ENCODE assay signal across 9 mouse cellular contexts in the genomic region with DNA sequence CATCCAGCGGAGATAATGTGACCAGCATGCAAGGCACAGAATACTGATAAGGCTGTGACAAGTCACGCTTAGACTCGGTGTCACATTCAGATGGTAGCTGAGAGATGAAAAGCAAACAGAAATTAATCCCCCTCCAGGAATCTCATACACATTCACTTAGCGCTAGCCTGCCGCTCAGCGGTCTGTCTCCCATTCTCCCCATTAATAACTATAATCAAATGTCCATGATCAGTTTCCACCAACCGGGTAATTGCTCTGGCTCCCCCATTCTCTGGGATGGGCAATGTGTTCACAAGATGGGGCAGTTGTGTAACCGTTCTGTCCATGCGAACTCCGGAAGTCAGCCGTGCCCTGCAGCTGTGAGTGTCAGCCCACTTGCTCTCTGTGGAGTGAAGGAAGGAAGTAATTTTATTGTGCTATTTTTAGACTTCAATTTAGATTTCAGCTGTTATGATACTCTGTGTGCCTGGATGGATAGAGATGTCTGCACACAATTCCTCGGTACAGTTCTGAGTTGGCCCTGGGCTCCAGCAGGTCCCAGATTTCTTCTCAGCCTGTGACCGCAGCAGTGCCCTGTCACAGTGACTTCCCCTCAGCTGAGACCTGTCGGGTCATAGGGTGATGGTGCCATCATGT.
DNase-seq lines count a peak whose midpoint lies in the region; ATAC-seq lines count a peak whose summit lies in the region.
"Had no signal": no experiment of that assay in that cellular context is flagged by ENCODE, and none has a peak within 500 bp of the region (broad histone marks: within the 10 kb centered on the region; RNA-seq: fewer than 3 reads in every experiment).

No protein-coding gene starts in this region.

- H3K4me2 ChIP-seq in forebrain, embryonic 11.5 days (ENCODE audit: low read depth, low read length, severe bottlenecking) = no peak overlapping the region
- no peak overlapping the region for H3K4me2 ChIP-seq in forebrain, embryonic 12.5 days
- H3K4me2 ChIP-seq in hindbrain, embryonic 12.5 days (replicated peaks) = no peak overlapping the region
- H3K4me2 ChIP-seq in limb, embryonic 15.5 days = no peak overlapping the region
- H3K4me2 ChIP-seq: neural tube, embryonic 12.5 days had no signal

- H3K9ac ChIP-seq in forebrain, embryonic 11.5 days (ENCODE audit: low read length) = no peak overlapping the region
- no peak overlapping the region for H3K9ac ChIP-seq in forebrain, embryonic 12.5 days
- no peak overlapping the region for H3K9ac ChIP-seq in hindbrain, embryonic 12.5 days
- H3K9ac ChIP-seq in limb, embryonic 15.5 days = no peak overlapping the region
- H3K9ac ChIP-seq: neural tube, embryonic 12.5 days had no signal

- ATAC-seq in forebrain, embryonic 11.5 days (replicated peaks; ENCODE audit: low FRiP score) = no peak
- peak; percentile 77 for ATAC-seq in forebrain, embryonic 12.5 days (ENCODE audit: low FRiP score)
- ATAC-seq in hindbrain, embryonic 12.5 days (ENCODE audit: low FRiP score) = peak; percentile 30; the same call in 1 of the 2 replicates
- ATAC-seq in limb, embryonic 15.5 days (ENCODE audit: insufficient number of reproducible peaks, low FRiP score, low TSS enrichment, low read depth) = peak; percentile 54; the same call in 1 of the 2 replicates

- DNase-seq in forebrain, embryonic 10.5 days (ENCODE audit: extremely low spot score, low spot score) = no peak
- DNase-seq in forebrain, embryonic 11.5 days (ENCODE audit: low spot score) = no peak
- peak; percentile 12 to 21 for DNase-seq in natural killer cell, adult 2 months (ENCODE audit: low spot score in 2 of 2)
- no peak for DNase-seq in cerebellum, adult 11-12 months
- DNase-seq in urinary bladder, postnatal 25 days (ENCODE audit: low spot score) = no peak

- no peak overlapping the region for H3K4me3 ChIP-seq in forebrain, embryonic 10.5 days
- no peak overlapping the region for H3K4me3 ChIP-seq in forebrain, embryonic 11.5 days (ENCODE audit: low read depth, low read length)
- no peak overlapping the region for H3K4me3 ChIP-seq in forebrain, embryonic 12.5 days (replicated peaks)
- H3K4me3 ChIP-seq in hindbrain, embryonic 12.5 days = no peak overlapping the region
- no peak overlapping the region for H3K4me3 ChIP-seq in limb, embryonic 15.5 days
- H3K4me3 ChIP-seq: neural tube, embryonic 12.5 days had no signal

- 83% methylated on average over 14 of the region's 14 CpGs for WGBS in forebrain, embryonic 10.5 days
- 73% methylated on average over 14 of the region's 14 CpGs for WGBS in forebrain, embryonic 11.5 days
- WGBS in forebrain, embryonic 12.5 days = 60% methylated on average over 14 of the region's 14 CpGs
- 54% methylated on average over 14 of the region's 14 CpGs for WGBS in hindbrain, embryonic 12.5 days
- 52% methylated on average over 14 of the region's 14 CpGs for WGBS in limb, embryonic 15.5 days

- H3K9me3 ChIP-seq in forebrain, embryonic 10.5 days = no peaks in the 10 kb centered on the region
- no peaks in the 10 kb centered on the region for H3K9me3 ChIP-seq in forebrain, embryonic 11.5 days (ENCODE audit: control insufficient read depth, low read length)
- H3K9me3 ChIP-seq in forebrain, embryonic 12.5 days = no peaks in the 10 kb centered on the region
- no peaks in the 10 kb centered on the region for H3K9me3 ChIP-seq in hindbrain, embryonic 12.5 days (replicated peaks)
- no peaks in the 10 kb centered on the region for H3K9me3 ChIP-seq in limb, embryonic 15.5 days
- H3K9me3 ChIP-seq: neural tube, embryonic 12.5 days had no signal

- H3K36me3 ChIP-seq in forebrain, embryonic 10.5 days (replicated peaks) = no peaks in the 10 kb centered on the region
- H3K36me3 ChIP-seq in forebrain, embryonic 11.5 days (ENCODE audit: control insufficient read depth, insufficient read depth, low read length) = no peaks in the 10 kb centered on the region
- H3K36me3 ChIP-seq in forebrain, embryonic 12.5 days (replicated peaks) = no peaks in the 10 kb centered on the region
- H3K36me3 ChIP-seq in hindbrain, embryonic 12.5 days = no peaks in the 10 kb centered on the region
- no peaks in the 10 kb centered on the region for H3K36me3 ChIP-seq in limb, embryonic 15.5 days
- H3K36me3 ChIP-seq: neural tube, embryonic 12.5 days had no signal

- H3K27ac ChIP-seq in forebrain, embryonic 10.5 days = 0 out of 2 replicates have a peak overlapping the region, but pooled peaks have one; percentile 45
- no peak overlapping the region for H3K27ac ChIP-seq in forebrain, embryonic 11.5 days (ENCODE audit: low read depth, low read length)
- H3K27ac ChIP-seq in forebrain, embryonic 12.5 days = peak overlapping the region; percentile 65
- peak overlapping the region; percentile 77 for H3K27ac ChIP-seq in hindbrain, embryonic 12.5 days
- peak overlapping the region; percentile 1; the same call in 1 of the 2 replicates for H3K27ac ChIP-seq in limb, embryonic 15.5 days
- H3K27ac ChIP-seq: neural tube, embryonic 12.5 days had no signal

- H3K27me3 ChIP-seq in forebrain, embryonic 10.5 days (ENCODE audit: poor library complexity, severe bottlenecking) = peaks cover 6% of the 10 kb centered on the region; the same call in 1 of the 2 replicates
- no peaks in the 10 kb centered on the region for H3K27me3 ChIP-seq in forebrain, embryonic 11.5 days (ENCODE audit: control insufficient read depth, insufficient read depth, low read length)
- H3K27me3 ChIP-seq in forebrain, embryonic 12.5 days = 0 out of 2 replicates have a peak, but pooled peaks cover 4% of the 10 kb centered on the region
- no peaks in the 10 kb centered on the region for H3K27me3 ChIP-seq in hindbrain, embryonic 12.5 days
- H3K27me3 ChIP-seq in limb, embryonic 15.5 days = peaks cover under 1% of the 10 kb centered on the region; the same call in 1 of the 2 replicates
- H3K27me3 ChIP-seq: neural tube, embryonic 12.5 days had no signal

- peaks cover 39% of the 10 kb centered on the region for H3K4me1 ChIP-seq in forebrain, embryonic 10.5 days
- no peaks in the 10 kb centered on the region; the same call in 1 of the 2 replicates for H3K4me1 ChIP-seq in forebrain, embryonic 11.5 days (replicated peaks; ENCODE audit: control insufficient read depth, insufficient read depth, low read length)
- peaks cover 46% of the 10 kb centered on the region for H3K4me1 ChIP-seq in forebrain, embryonic 12.5 days
- H3K4me1 ChIP-seq in hindbrain, embryonic 12.5 days = peaks cover 36% of the 10 kb centered on the region
- peaks cover 34% of the 10 kb centered on the region for H3K4me1 ChIP-seq in limb, embryonic 15.5 days

Comparison
In these comparisons a context has a peak if more than half of its experiments do, and no peak if none do; other contexts are left out.
1. DNase-seq: peak in natural killer cell, adult 2 months (2 of 2); none in forebrain, embryonic 10.5 days (single experiment), forebrain, embryonic 11.5 days (single experiment), cerebellum, adult 11-12 months (single experiment) and urinary bladder, postnatal 25 days (single experiment).